Mouse (Mus musculus): ENCODE results near the gene Bcl7a.

Bcl7a gene

GRCm38 (mm10) chr5:123326006-123326750, 17.5 kb upstream of the Bcl7a start:
- in situ Hi-C loops (cut with MboI; ENCODE audit: low pct_unique_long_range_greater_than_20kb in 1 of 2, low sequenced_read_pairs in 2 of 2, unreplicated experiment in 1 of 2) = no loop called here

- in situ Hi-C loops (cut with MboI; ENCODE audit: low pct_unique_long_range_greater_than_20kb in 1 of 2, low sequenced_read_pairs in 2 of 2, unreplicated experiment in 1 of 2) = no loop called here
Measured at GRCm38 (mm10) chr5:123326751-123327148, 16.9 kb upstream of the Bcl7a start.

- in situ Hi-C loops (cut with MboI; ENCODE audit: low pct_unique_long_range_greater_than_20kb in 1 of 2, low sequenced_read_pairs in 2 of 2, unreplicated experiment in 1 of 2) = no loop called here
Measured at GRCm38 (mm10) chr5:123327686-123328085, 15.9 kb upstream of the Bcl7a start.

GRCm38 (mm10) chr5:123333566-123333965, 10.1 kb upstream of the Bcl7a start:
- in situ Hi-C loops (cut with MboI; ENCODE audit: low pct_unique_long_range_greater_than_20kb in 1 of 2, low sequenced_read_pairs in 2 of 2, unreplicated experiment in 1 of 2) = no loop called here

GRCm38 (mm10) chr5:123336205-123336961, 7.3 kb upstream of the Bcl7a start:
- in situ Hi-C loops (cut with MboI; ENCODE audit: low pct_unique_long_range_greater_than_20kb in 1 of 2, low sequenced_read_pairs in 2 of 2, unreplicated experiment in 1 of 2) = no loop called here

- in situ Hi-C loops (cut with MboI; ENCODE audit: low pct_unique_long_range_greater_than_20kb in 1 of 2, low sequenced_read_pairs in 2 of 2, unreplicated experiment in 1 of 2) = no loop called here
Measured at GRCm38 (mm10) chr5:123338463-123338862, 5.2 kb upstream of the Bcl7a start.

GRCm38 (mm10) chr5:123344628-123344962, 961 bp downstream of the Bcl7a start:
- in situ Hi-C loops (cut with MboI; ENCODE audit: low pct_unique_long_range_greater_than_20kb in 1 of 2, low sequenced_read_pairs in 2 of 2, unreplicated experiment in 1 of 2) = no loop called here

GRCm38 (mm10) chr5:123344963-123345852, 1.6 kb downstream of the Bcl7a start:
- in situ Hi-C loops (cut with MboI; ENCODE audit: low pct_unique_long_range_greater_than_20kb in 1 of 2, low sequenced_read_pairs in 2 of 2, unreplicated experiment in 1 of 2) = no loop called here

GRCm38 (mm10) chr5:123345853-123346654, 2.4 kb downstream of the Bcl7a start:
- in situ Hi-C loops (cut with MboI; ENCODE audit: low pct_unique_long_range_greater_than_20kb in 1 of 2, low sequenced_read_pairs in 2 of 2, unreplicated experiment in 1 of 2) = no loop called here

GRCm38 (mm10) chr5:123346701-123347270, 3.2 kb downstream of the Bcl7a start:
- in situ Hi-C loops (cut with MboI; ENCODE audit: low pct_unique_long_range_greater_than_20kb in 1 of 2, low sequenced_read_pairs in 2 of 2, unreplicated experiment in 1 of 2) = no loop called here

- in situ Hi-C loops (cut with MboI; ENCODE audit: low pct_unique_long_range_greater_than_20kb in 1 of 2, low sequenced_read_pairs in 2 of 2, unreplicated experiment in 1 of 2) = no loop called here
Measured at GRCm38 (mm10) chr5:123347985-123348384, 4.4 kb downstream of the Bcl7a start.

- in situ Hi-C loops (cut with MboI; ENCODE audit: low pct_unique_long_range_greater_than_20kb in 1 of 2, low sequenced_read_pairs in 2 of 2, unreplicated experiment in 1 of 2) = no loop called here
Measured at GRCm38 (mm10) chr5:123350386-123350785, 6.8 kb downstream of the Bcl7a start.

- in situ Hi-C loops (cut with MboI; ENCODE audit: low pct_unique_long_range_greater_than_20kb in 1 of 2, low sequenced_read_pairs in 2 of 2, unreplicated experiment in 1 of 2) = no loop called here
Measured at GRCm38 (mm10) chr5:123355918-123356317, 12.3 kb downstream of the Bcl7a start.

GRCm38 (mm10) chr5:123357253-123357652, 13.6 kb downstream of the Bcl7a start:
- in situ Hi-C loops (cut with MboI; ENCODE audit: low pct_unique_long_range_greater_than_20kb in 1 of 2, low sequenced_read_pairs in 2 of 2, unreplicated experiment in 1 of 2) = no loop called here

- in situ Hi-C loops (cut with MboI; ENCODE audit: low pct_unique_long_range_greater_than_20kb in 1 of 2, low sequenced_read_pairs in 2 of 2, unreplicated experiment in 1 of 2) = no loop called here
Measured at GRCm38 (mm10) chr5:123359431-123359830, 15.8 kb downstream of the Bcl7a start.

GRCm38 (mm10) chr5:123362911-123363310, 19.3 kb downstream of the Bcl7a start:
- in situ Hi-C loops (cut with MboI; ENCODE audit: low pct_unique_long_range_greater_than_20kb in 1 of 2, low sequenced_read_pairs in 2 of 2, unreplicated experiment in 1 of 2) = no loop called here

GRCm38 (mm10) chr5:123364302-123364971, 20.8 kb downstream of the Bcl7a start:
- in situ Hi-C loops (cut with MboI; ENCODE audit: low pct_unique_long_range_greater_than_20kb in 1 of 2, low sequenced_read_pairs in 2 of 2, unreplicated experiment in 1 of 2) = no loop called here
